Mouse (Mus musculus): ENCODE data around the gene Nrxn1. TPM values are rescaled to one million over a fixed set of nuclear protein-coding genes. Genes with fewer than 3 reads are reported as not detected.

Nrxn1 gene
- total RNA-seq, 1 experiment = 2.9 TPM

DNA sequence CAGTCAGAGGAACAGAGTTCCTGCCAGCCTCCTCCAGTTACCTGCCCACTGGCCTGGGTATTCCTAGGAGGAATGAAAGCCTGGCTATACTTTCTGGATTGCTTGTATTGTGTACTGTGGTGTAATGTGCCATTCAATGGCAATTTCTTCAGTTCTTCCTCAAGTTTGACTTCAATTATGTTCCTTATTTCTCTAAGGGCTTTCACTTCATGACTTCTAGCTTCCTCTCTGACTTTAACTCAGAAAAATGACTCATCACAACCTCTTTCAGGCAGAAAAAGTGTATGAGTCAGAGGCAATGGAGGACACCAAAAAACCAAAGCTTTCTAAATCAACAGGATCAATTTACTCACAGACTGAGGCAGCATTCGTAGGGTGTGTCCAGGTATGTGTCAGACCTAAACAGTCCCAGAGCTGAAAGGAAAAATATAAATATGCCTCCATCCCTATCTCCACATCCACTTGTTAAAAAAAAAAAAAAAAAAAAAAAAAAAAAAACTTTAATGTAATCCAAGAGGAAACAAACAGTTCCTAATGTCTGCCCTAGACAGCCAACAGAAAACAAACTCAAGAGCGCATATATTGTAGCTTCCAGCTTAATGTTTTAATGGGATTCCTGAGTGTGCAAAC, 295.1 kb downstream of the Nrxn1 start:
- no peak for DNase-seq (ENCODE audit: low read depth, low spot score)
- Histone ChIP-seq H3K36me3 (ENCODE audit: control insufficient read depth, insufficient read depth, low read length, poor library complexity, severe bottlenecking) (no peaks in the 10 kb centered on the region), H3K4me3 (ENCODE audit: insufficient read depth in 1 of 2, low read depth in 1 of 2, low read length in 2 of 2, poor library complexity in 1 of 2, severe bottlenecking in 1 of 2) (no peak overlapping the region), H3K4me1 (ENCODE audit: control insufficient read depth in 2 of 2, insufficient read depth in 2 of 2, low read length in 2 of 2, poor library complexity in 1 of 2) (no peaks in the 10 kb centered on the region; a peak in 1 of 4 replicates), H3K9me3 (ENCODE audit: control insufficient read depth, insufficient read depth, low read depth, low read length) (no peaks in the 10 kb centered on the region), H3K9ac (ENCODE audit: insufficient read depth, low read depth, low read length, poor library complexity, severe bottlenecking) (no peak overlapping the region), H3K27ac (ENCODE audit: insufficient read depth, low read depth, low read length, poor library complexity, severe bottlenecking) (no peak overlapping the region)
- in situ Hi-C loops (cut with MboI; ENCODE audit: low sequenced_read_pairs in 2 of 2, unreplicated experiment in 2 of 2) = no loop called here
- no peak for TF ChIP-seq ZC3H11A (IDR thresholded peaks at IDR 0.05; ENCODE audit: borderline replicate concordance, low read depth, low read length)
- peak; percentile 87 for TF ChIP-seq ZNF384 (IDR thresholded peaks at IDR 0.05; ENCODE audit: low read depth, low read length)
- TF ChIP-seq MAFK (IDR thresholded peaks at IDR 0.05; ENCODE audit: insufficient read depth, low read depth, low read length) = no peak
- no peak for TF ChIP-seq CHD2 (IDR thresholded peaks at IDR 0.05; ENCODE audit: low read depth, low read length)

DNA sequence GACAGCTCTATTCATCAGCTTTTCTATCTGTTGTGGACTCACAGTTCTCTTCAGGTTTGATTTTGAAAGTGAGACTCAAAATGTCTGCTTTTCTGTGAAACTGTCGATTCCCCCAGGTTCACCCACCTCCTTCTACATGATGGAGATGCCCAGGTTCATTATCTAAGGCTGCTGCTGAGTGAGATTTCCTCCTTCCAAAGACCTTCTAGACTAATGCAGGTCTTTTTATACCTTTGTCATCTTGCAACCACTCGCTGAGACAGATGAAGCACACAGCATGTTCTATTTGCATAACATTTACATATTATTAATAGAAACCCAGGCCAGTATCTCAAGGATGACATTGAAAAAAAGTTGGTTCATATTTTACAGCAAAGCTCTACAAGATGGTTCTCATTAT, 295.9 kb downstream of the Nrxn1 start:
- Histone ChIP-seq H3K4me1 (ENCODE audit: control insufficient read depth in 2 of 2, insufficient read depth in 2 of 2, low read length in 2 of 2, poor library complexity in 1 of 2) (no peaks in the 10 kb centered on the region; a peak in 1 of 4 replicates), H3K36me3 (ENCODE audit: control insufficient read depth, insufficient read depth, low read length, poor library complexity, severe bottlenecking) (no peaks in the 10 kb centered on the region), H3K4me3 (ENCODE audit: insufficient read depth in 1 of 2, low read depth in 1 of 2, low read length in 2 of 2, poor library complexity in 1 of 2, severe bottlenecking in 1 of 2) (no peak overlapping the region), H3K9me3 (ENCODE audit: control insufficient read depth, insufficient read depth, low read depth, low read length) (no peaks in the 10 kb centered on the region), H3K27ac (ENCODE audit: insufficient read depth, low read depth, low read length, poor library complexity, severe bottlenecking) (no peak overlapping the region), H3K9ac (ENCODE audit: insufficient read depth, low read depth, low read length, poor library complexity, severe bottlenecking) (no peak overlapping the region)
- no peak for DNase-seq (ENCODE audit: low read depth, low spot score)
- in situ Hi-C loops (cut with MboI; ENCODE audit: low sequenced_read_pairs in 2 of 2, unreplicated experiment in 2 of 2) = no loop called here
- TF ChIP-seq HCFC1 (IDR thresholded peaks at IDR 0.05; ENCODE audit: borderline replicate concordance, insufficient read depth, low read length) = no peak
- no peak for TF ChIP-seq ZC3H11A (IDR thresholded peaks at IDR 0.05; ENCODE audit: borderline replicate concordance, low read depth, low read length)
- no peak for TF ChIP-seq MAFK (IDR thresholded peaks at IDR 0.05; ENCODE audit: insufficient read depth, low read depth, low read length)
- no peak for TF ChIP-seq ZNF384 (IDR thresholded peaks at IDR 0.05; ENCODE audit: low read depth, low read length)
- TF ChIP-seq CHD2 (IDR thresholded peaks at IDR 0.05; ENCODE audit: low read depth, low read length) = no peak

DNA sequence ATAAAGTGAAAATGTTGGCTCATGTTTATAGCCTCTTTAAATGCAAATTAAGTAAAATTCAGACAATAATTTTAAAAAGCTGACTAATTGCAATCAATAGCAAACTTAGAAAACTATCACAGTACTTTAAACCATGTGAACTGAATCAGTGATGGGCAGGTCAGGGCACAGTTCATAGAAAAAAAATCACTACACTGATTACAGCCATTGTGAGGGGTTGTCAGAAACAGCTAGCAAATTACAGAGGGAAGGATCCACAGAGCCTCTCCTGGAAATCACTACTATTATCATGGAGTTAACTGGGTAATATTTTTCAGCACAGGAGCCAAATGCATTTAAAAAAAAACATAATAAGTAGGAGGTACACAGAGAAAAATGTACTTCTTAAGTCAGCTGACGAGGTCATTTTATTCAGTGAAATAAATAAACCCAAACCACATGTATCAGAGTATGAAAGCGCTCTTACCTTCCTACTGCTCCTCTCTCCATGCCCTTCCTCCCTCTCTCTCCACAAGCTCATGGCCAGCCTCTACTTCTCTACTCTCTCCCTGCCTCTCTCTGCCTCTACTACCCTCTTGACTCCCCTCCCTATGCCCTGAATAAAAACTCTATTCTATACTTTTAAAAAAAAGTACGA, 304.3 kb downstream of the Nrxn1 start:
- in situ Hi-C loops (cut with MboI; ENCODE audit: low sequenced_read_pairs in 2 of 2, unreplicated experiment in 2 of 2) = no loop called here
- Histone ChIP-seq H3K27ac (ENCODE audit: insufficient read depth, low read depth, low read length, poor library complexity, severe bottlenecking) (no peak overlapping the region), H3K4me3 (ENCODE audit: insufficient read depth in 1 of 2, low read depth in 1 of 2, low read length in 2 of 2, poor library complexity in 1 of 2, severe bottlenecking in 1 of 2) (no peak overlapping the region), H3K9ac (ENCODE audit: insufficient read depth, low read depth, low read length, poor library complexity, severe bottlenecking) (no peak overlapping the region), H3K9me3 (ENCODE audit: control insufficient read depth, insufficient read depth, low read depth, low read length) (no peaks in the 10 kb centered on the region), H3K4me1 (ENCODE audit: control insufficient read depth in 2 of 2, insufficient read depth in 2 of 2, low read length in 2 of 2, poor library complexity in 1 of 2) (no peaks in the 10 kb centered on the region; a peak in 1 of 4 replicates), H3K36me3 (ENCODE audit: control insufficient read depth, insufficient read depth, low read length, poor library complexity, severe bottlenecking) (no peaks in the 10 kb centered on the region)
- DNase-seq (ENCODE audit: low read depth, low spot score) = no peak
- TF ChIP-seq ZC3H11A (IDR thresholded peaks at IDR 0.05; ENCODE audit: borderline replicate concordance, low read depth, low read length) = no peak
- no peak for TF ChIP-seq ZNF384 (IDR thresholded peaks at IDR 0.05; ENCODE audit: low read depth, low read length)
- TF ChIP-seq MAFK (IDR thresholded peaks at IDR 0.05; ENCODE audit: insufficient read depth, low read depth, low read length) = no peak
- no peak for TF ChIP-seq HCFC1 (IDR thresholded peaks at IDR 0.05; ENCODE audit: borderline replicate concordance, insufficient read depth, low read length)
- TF ChIP-seq CHD2 (IDR thresholded peaks at IDR 0.05; ENCODE audit: low read depth, low read length) = no peak

DNA sequence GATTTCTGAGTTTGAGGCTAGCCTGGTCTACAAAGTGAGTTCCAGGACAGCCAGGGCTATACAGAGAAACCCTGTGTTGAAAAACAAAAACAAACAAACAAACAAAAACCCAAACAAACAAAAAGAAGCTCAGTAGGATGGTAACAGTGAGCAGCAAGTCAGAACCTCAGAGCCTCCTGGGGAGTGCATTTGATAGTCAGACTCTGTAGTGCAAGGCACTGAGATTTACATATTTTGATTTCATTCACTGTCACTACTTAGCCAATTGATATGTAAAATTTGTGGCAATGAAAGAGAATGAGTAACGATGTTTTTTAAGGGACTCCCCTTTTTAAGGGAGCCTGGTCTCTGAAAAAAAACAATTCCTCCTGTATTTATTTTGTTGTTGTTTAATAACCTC, 304.8 kb downstream of the Nrxn1 start:
- H3K4me1 ChIP-seq (ENCODE audit: control insufficient read depth in 2 of 2, insufficient read depth in 2 of 2, low read length in 2 of 2, poor library complexity in 1 of 2) = no peaks in the 10 kb centered on the region; a peak in 1 of 4 replicates
- H3K4me3 ChIP-seq (ENCODE audit: insufficient read depth in 1 of 2, low read depth in 1 of 2, low read length in 2 of 2, poor library complexity in 1 of 2, severe bottlenecking in 1 of 2) = no peak overlapping the region
- no peaks in the 10 kb centered on the region for H3K36me3 ChIP-seq (ENCODE audit: control insufficient read depth, insufficient read depth, low read length, poor library complexity, severe bottlenecking)
- in situ Hi-C loops (cut with MboI; ENCODE audit: low sequenced_read_pairs in 2 of 2, unreplicated experiment in 2 of 2) = no loop called here
- TF ChIP-seq CHD2 (IDR thresholded peaks at IDR 0.05; ENCODE audit: low read depth, low read length) (no peak), MAFK (IDR thresholded peaks at IDR 0.05; ENCODE audit: insufficient read depth, low read depth, low read length) (no peak), HCFC1 (IDR thresholded peaks at IDR 0.05; ENCODE audit: borderline replicate concordance, insufficient read depth, low read length) (no peak)
- no peaks in the 10 kb centered on the region for H3K9me3 ChIP-seq (ENCODE audit: control insufficient read depth, insufficient read depth, low read depth, low read length)
- H3K27ac ChIP-seq (ENCODE audit: insufficient read depth, low read depth, low read length, poor library complexity, severe bottlenecking) = no peak overlapping the region
- no peak for DNase-seq (ENCODE audit: low read depth, low spot score)
- no peak overlapping the region for H3K9ac ChIP-seq (ENCODE audit: insufficient read depth, low read depth, low read length, poor library complexity, severe bottlenecking)

Measured in ES-E14 (cell line).